Mouse (Mus musculus): ENCODE measurements around the gene Celf5. TPM values are rescaled to one million over a fixed set of nuclear protein-coding genes. Genes with fewer than 3 reads are reported as not detected.

Gene Celf5
- total RNA-seq, 4 experiments from 2014 or later = 0.17 to 2.5 (median 1.7) TPM

DNA sequence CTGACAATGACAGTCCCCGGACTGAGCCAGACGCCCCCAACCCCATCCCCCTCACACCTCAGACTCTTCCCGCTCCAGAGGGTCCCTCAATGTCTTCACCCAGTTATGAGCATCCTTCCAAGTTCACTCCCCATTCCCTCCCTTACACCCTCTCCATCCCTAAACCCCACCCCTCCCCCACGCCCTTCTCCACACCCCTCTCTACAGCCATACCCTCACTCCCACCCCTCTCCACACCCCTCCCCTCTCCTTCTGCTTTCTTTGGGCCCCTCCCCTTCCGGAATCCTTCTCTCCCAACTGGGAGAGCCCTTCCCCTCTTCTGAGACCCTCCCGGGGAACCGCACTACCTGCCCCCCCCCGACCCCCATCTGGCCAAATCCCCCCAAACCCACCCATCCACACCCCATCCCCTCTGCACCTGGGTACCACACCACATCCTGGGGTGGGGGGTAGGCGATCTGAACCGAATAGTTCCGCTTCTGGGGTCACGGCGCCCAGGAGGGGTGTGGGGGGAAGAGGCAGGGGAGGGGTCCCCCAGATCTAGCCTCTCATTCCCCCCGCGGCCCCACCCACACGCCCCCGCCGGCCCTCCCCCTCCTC, 10.0 kb downstream of the Celf5 start:
- DNase-seq = no peak

DNA sequence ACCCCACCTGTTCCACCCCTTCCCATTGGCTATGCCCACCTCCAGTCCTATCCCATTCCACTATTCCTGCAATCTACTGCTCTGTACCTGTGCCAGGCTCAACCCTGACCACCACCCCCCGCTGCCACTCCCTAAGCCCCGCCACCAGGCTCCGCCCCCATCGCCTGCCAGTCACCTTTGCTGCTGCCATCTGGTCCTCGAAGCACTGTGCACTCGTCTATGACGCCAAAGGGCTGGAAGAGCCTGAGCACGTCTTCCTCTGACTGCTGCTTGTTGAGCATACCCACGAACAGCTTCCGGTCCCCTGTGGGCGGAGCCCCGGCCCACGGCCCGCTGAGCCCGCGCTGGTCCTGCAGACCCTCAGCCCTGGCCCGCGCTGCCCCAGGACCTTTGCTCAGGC, 12.1 kb downstream of the Celf5 start:
- no peak for DNase-seq

DNA sequence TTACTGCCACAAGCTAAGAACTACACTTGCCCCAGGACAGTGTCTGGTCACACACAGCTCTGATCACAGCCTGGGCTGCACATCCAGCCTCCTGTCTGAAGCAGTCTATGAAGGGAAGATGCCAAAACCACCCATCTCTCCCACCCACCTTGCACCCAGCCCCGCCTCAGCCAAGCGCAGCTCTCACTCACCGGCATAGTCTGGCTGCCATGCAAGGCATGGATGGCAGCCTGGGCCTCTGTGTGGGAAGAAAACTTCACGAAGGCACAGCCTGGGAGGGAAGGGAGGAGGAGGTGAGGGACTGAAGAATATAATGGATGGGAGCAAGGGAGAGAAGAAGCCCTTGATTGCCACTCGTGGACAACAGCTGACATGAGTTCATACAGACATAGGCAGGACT, 13.3 kb downstream of the Celf5 start:
- DNase-seq = no peak

DNA sequence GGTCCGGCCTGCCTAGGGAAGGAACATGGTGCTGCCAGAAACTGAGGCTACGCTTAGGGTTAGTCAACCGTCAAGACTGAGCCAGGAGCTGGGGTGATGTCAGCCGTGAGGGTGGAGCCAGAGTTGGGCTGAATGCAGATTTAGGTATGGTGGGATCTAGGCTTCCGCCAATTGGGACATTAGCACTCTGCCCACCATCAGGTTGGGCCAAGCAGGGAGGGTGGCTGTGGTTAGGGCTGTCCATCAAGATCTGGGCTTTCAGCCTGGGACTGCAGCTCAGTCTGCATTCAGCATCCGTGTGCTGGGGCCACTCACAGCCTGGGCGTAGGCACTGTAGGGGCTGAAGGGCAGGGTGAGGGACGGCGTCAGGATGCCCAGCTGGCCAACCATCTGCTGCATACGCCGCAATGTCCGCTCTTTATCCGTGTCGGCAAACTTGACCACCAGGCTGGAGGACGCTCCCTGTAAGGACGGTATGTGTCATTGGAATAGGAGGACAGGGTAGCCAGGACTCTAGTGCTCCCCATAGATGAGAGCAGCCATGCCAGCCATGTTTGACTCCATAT, 14.8 kb downstream of the Celf5 start:
- no peak for DNase-seq

DNA sequence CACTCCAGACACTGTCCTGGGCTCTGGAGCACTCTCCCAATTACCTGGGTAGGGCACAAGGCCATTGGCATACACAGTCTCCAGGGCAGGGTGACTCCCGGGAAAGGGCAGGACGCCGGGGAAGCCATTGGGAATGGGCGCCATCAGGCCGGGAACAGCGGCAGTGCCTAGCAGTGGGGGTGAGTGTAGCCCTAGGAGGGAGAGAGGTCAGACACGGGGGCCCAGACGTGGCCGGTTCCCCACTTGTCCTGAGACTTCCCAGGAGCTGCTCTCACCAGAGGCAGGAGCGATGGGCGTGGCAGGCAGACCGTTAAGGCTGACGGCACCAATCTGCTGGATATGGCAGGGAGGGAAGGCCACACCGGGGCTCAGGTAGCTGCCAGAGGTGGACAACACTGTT, 15.6 kb downstream of the Celf5 start:
- DNase-seq = no peak

DNA sequence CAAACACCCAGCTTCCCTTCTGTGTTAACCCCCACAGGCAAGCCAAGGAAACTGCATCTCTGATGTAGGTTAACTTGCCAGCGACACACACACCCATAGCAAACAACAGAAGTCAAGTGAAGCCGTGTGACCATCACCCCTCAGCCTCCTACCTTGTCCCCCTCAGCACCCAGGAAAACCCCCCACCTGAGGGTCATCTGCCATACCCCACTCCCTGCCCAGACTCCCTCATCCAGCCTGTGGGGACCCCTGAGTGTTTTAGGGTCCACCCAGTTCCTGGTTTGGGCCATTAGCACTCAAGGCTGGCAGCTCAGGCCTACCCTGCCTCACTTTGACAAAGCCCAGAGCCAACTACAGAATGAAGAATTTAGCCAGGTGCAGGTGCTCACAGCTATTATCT, 16.4 kb downstream of the Celf5 start:
- DNase-seq = no peak

DNA sequence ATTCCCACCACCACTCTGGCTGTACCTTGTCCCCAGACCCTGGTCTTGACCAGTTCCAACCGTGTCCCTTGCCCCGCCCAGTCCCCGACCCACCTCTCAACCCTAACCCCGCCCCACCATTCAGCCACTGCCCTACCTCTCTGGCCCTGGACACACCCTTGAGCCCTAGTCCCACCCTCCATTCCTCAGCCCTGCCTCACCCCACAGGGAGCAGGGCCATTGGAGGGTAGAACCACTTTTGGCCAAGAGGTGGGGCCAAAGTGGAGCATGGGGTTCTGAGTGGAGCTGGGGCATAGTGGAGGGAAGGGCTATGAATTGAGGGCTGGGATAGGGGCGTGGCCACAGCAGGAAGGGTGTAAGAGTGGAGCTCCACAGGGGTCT, 17.3 kb downstream of the Celf5 start:
- no peak for DNase-seq

DNA sequence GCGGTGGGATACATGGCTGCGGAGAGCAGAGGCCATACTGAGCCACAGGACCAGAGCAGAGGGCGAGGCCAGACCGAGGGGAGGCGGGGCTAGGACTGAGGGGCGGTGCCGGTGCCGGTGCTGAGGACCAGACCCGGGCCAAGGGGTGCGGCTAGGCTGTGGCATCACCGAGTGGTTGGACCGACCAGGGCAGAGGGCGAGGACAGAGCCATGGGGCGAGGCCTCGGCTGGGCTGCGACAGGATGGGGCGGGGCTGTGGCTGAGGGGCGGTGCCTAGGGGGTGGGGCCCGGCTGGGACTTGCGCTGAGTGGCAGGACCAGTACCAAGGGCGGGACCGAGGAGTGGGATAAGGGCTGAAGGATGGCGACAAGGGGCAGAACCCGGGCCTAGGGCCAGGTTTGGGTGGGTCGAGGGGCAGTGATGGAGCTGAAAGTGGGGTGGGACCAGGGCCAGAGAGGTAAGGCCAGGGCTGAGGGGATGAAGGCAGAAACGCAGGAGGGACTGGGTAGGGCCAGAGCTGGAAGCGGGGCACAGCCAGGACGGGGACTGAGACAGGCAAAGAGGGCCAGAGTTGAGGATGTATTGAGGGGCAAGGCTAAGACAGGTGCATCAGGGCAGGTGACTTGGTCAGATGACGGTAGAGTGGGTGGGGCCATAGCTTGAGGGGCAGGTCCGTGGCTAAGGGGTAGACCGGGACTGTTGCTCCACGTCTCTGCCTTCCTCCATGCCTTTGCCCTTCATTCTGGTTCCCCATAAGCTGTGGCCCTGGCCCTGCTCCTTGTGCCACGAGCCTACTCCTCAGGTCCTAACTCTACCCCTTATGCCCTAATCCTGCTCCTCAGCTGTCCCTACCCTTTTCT, 17.9 kb downstream of the Celf5 start:
- DNase-seq = no peak

DNA sequence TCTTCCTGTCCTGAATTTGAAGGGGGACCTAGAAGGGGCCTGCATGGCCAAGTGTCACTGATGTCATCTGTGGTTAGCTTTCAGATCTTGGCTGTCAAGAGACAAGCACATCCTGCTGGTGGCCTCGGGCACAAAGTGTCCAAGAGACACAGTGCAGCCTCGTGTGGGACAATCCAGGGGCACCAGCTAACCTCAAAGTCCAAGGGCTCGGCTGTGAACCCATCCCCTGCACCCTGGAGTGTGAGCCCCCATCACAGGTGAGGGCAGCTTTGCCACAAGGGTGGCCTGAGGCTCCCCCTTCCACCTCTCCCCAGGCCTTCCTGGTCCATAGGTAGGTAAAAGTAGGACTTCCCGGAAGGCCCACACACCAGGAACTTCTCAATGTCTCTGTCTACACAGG, 19.0 kb downstream of the Celf5 start:
- DNase-seq = no peak

DNA sequence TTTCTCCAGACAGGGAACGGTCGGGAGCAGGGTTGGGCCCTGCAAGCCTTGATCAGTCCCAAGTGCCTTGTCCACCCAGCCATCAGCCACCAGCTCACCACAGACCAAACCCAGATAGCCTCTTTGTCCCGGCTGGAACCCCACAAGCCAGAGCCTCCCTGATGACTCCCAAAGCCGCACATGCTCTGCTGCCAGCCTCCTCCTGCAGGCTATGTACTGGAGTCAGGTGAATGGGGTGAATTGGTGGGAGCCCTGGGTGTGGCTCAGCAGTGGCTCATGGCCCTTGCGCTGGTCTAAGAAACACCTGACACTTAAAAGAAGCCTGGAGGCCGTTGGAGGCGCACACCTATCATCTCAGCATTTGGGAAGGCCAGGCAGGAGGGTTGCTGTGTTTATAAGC, 19.6 kb downstream of the Celf5 start:
- no peak for DNase-seq

DNA sequence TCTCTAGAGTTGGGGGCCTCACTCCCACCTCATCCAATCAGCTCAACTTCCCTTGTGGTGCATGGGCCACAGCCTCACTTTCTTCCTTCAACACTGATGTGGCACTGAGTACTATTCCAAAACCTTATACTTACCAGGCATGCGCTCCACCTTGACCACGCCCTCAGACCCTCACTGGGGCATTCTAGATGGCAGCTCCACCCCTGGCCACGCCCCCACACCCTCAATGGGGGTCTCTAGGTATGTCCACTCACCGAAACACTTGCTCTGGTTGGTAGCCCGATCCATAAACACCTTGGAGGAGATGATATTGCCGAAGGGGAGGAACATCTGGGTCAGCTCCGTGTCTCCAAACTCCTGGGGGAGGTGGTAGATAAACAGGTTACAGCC, 20.1 kb downstream of the Celf5 start:
- DNase-seq = no peak

DNA sequence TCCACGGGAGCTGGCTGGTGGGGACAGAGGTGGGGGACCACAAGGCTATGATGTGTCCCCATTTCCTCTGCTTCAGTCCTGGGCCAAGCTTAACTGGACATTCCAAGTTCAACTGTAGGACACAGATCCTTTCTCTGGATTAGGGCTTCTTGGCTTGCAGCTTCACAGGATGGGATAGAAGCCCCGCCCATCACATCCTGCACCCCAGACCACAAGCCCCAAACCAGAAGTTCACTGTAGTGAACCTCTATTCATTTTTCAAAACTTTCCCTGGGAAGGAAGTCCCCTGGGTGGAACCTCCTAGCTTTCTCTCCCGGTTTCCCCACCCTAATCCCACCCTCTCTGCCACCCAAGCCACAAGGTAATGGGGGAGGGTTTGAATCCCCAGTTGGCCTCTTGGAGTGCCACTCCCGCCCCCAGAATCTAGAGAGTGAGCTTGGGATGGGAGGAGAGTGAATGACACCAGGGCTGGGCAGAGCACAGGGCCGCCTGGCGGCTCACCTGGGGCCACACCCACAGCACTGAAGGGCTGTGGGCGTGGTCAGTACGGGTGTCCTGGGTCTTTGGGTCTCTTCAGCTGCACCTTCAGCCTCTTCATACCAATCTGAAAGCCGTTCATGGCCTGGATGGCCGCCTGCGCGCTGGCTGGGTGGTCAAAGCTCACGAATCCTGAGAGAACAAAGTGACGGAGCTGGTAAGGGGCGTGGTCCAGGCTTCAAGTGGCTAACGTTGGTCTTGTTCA, 20.7 kb downstream of the Celf5 start:
- no peak for DNase-seq

DNA sequence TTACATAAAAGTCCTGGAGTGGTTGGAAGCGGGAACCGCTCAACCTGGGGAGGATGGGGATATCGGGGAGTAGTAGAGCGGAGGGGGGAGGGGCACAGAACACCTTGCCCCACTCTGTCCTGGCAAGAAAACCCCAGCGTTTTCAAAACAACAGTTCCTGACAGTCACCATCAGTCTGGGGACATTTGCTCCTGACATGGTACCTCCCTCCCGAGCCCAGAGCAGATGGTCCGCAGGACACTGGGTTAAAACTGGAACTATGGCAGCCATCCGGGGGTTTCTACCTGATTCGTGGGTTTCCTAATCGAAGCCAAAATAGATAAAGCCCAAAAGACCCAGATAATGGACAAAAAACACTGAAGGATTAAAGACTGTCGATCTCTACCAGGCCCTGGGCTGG, 21.6 kb downstream of the Celf5 start:
- DNase-seq = no peak

DNA sequence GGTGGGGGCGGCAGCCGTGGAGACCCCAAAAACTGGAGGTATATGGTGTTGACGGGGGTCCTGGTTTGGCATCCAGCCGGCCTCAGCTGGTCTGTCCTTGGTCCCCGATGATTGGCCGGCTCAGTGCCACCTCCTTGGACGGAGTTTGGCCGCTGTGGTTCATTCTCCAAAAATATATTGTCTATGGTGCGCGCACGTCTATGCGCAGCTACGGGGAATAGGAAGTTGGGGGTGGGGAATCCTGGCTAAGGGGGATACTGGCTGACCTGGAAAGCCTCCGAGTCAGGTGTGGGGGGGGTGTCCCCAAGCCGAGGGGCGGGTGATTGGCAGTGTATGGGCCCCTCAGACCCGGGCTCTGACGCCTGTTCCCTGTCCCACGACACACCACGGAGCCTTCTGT, 22.0 kb downstream of the Celf5 start:
- DNase-seq = no peak

DNA sequence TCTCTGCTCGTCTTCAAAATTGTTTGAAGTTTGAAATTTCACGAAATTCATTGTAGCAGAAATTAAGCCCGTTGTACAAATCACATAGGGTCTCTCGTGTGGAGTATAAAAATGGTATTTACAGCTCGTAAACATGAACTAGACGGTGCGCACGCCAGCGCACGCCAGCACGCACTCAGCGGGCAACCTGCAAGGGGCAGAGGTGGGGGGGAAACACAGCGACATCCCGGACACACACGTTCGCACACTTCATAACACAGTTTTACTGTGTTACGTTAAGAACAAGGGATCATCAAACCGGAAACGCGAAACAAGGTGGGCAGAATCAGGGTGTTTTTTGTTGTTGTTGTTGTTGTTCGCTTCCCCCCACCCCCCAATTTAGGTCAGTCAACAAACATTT, 23.1 kb downstream of the Celf5 start:
- DNase-seq = no peak

DNA sequence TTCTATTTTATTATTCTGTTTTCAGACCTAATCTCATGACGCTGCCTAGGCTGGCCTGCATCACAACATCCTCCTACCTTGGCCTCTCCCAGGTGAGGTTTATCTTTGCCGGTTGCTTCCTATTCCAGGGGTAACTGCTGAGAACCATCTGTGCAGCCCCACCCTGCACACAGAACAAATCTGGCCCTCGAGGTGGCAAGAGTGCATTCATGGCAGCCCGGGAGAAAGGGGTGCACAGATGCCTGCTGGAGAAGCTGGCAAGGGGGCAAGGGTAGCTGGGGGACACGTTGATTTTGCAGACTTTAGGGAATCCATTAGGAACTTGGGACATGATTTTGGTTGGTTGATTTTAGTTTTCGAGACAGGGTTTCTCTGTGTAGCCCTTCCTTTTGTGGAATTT, 24.2 kb downstream of the Celf5 start:
- DNase-seq = no peak

DNA sequence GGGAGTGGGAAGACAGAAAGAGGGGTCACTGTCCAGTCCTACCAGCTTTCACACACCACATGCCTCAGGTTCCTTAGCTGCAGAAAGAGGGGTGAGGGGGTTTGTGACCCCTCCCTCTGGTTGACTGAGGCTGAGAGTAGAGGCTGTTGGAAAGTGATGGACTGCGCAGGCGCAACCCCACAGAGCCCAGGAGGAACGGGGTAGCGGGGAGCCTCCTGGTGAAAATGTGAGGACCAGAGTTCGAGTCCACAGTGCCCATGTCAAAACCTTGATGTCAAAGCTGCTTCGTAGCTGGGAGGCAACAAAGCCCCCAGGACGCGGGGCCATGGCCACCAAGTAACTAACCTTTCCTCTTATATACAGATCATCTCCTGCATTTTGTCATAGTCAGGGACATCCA, 24.9 kb downstream of the Celf5 start:
- no peak for DNase-seq

DNA sequence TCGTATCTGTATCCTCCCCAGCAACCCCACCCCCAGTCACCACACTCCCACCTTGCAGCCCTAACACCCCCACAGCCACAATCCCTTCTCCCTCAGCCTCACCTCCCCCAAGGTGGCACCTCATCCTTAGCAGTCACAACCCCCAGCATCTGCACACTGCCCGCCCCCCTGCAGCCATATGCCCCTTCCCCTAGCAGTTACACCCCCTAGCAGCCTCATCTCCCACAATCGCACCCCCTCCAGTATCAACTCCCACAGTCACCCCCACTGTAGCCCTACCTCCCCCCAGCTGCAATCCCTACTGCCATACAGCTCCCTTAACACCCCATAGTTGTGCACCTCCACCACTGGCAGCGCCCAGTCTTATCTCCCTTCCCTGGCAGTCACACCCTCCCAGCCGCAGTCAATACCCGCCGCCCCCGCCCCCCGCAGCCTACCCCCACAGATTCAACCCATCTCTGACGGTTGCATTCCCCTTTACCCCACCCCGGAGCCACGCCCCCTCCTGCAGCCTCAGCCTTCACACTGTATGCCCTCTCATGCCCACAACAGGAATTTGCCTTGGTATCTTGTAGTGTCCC, 25.4 kb downstream of the Celf5 start:
- DNase-seq = no peak

DNA sequence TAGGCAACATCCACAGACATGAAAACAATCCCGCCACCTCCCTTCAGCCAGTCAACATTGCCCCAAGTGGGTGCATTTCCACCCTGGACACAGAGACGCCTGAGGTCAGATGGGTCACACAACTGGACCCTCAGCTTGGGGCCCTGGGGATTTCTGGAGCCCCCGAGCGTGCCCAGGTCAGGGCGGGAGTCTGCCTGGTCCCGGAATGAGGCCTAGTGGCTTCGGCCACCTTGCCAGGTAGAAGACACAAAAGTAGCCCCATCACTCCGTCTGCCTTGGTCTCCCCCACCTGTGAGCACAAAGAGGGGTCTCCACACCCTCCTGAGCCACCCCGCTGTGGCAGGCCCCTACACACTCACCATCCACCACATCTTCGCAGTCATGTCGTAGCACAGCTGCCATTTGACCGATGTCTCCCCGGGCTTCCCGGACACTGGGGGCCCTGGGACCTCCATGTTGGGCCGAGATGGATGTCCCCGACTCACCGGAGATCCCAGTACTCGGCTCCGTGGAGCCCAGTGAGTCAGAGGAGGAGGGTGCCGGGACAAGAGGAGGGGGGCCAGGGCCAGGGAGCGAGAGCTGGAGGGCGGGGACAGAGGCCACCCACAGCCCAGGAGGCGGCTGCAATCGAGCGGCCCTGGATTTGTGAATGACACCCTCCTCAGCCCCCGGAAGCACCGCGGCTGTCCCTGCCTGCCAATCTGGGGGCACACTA, 27.2 kb downstream of the Celf5 start, which contains the start of gene Nfic:
Gene Nfic (minus strand): TSS at position 455 of the 715 bp plus-strand sequence.
- DNase-seq = no peak

DNA sequence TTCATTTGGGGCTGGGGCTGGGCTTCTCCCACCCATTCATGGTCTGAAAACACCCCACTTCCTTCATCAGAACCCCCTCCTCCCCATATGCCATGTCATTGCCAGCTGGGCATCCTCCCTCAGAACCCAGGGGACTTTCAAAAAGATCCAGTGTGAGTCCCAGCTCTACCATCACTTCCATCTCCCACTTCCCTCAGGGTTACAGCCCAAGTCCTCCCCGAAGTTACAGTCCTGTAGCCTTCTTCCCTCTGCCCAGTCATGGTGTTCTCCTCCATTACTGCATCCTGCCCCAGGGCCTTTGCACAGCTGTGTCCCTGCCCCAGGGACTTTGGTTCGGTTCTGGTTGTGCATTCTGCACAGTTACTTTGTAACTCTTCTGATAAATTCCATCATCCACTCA, 28.4 kb downstream of the Celf5 start:
- DNase-seq = no peak

DNA sequence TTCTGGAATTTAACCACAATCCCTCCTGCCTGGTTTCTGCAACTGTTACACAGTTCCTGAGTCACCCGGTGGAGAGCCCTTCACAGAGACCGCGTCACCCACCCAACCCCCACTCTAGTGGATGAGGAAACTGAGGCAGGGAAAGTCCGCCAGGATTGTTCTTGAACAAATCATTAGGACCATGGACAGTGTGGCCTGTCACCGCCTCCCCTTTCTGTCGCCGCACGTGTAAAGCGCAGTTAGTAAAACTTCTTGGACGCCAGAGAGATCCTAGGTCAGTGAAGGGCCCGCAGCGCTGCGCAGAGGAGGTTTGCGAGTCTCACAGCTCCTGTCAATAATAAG, 29.6 kb downstream of the Celf5 start:
- no peak for DNase-seq

DNA sequence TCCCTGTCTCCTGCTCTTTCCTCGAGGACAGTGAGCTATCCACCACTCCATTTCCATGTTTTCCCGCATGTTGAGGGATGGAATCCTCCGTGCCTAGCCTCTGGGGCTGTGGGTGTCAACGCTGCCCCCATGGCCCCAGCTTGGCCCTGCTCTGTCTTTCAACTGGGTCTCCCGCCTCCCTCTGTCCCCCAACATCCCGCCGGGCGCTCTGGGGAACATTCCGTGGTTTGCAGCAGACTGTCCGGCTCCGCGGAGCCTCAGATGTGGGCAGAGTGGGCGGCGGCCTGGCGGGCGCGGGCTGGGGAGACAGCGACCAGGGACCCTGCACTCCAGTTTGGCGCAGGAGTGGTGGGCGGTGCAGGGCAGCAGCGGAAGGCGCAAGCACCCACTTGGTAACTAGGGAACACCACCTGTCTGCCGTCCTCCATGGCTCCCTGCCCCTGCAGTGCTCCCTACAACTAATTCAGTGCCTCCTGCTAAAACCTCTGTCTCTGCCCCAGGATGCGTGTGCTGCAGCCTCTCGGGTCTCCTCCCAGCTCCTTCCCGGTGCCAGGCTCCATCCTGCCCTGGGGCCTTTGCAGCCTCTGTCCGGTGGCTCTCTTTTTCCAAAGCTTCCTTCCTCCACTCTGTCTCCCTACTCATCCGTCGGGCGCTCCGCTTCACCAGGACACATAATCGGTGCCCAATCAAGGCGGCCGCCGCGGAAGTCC, 30.1 kb downstream of the Celf5 start:
- no peak for DNase-seq

Data from adrenal gland, adult 8-10 months (tissue).